Mouse (Mus musculus): ENCODE results near the gene Ikzf3. TPM values are rescaled to one million over a fixed set of nuclear protein-coding genes. Genes with fewer than 3 reads are reported as not detected.
A peak's percentile ranks its signal among the peaks of the same experiment; 100 is the strongest.

The Ikzf3 gene
- polyA plus RNA-seq, 1 experiment from 2014 or later: 0.08 TPM

- H3K9ac ChIP-seq (ENCODE audit: low read length): peak overlapping the region; percentile 72
- no peak overlapping the region for H3K27ac ChIP-seq (ENCODE audit: low read depth, low read length)
- peak overlapping the region; percentile 78 for H3K4me2 ChIP-seq (ENCODE audit: low read depth, low read length, severe bottlenecking)
- peaks cover 20% of the 10 kb centered on the region for H3K4me1 ChIP-seq (replicated peaks; ENCODE audit: control insufficient read depth, insufficient read depth, low read length)
- H3K27me3 ChIP-seq (ENCODE audit: control insufficient read depth, insufficient read depth, low read length): no peaks in the 10 kb centered on the region
- no peaks in the 10 kb centered on the region for H3K9me3 ChIP-seq (ENCODE audit: control insufficient read depth, low read length)
- ATAC-seq (replicated peaks; ENCODE audit: low FRiP score) (peak; percentile 44), DNase-seq (ENCODE audit: low spot score) (peak; percentile 58)
- WGBS: 1% methylated on average over 22 of the region's 22 CpGs
- no peaks in the 10 kb centered on the region; the same call in 1 of the 2 replicates for H3K36me3 ChIP-seq (ENCODE audit: control insufficient read depth, insufficient read depth, low read length)
- H3K4me3 ChIP-seq (ENCODE audit: low read depth, low read length): peak overlapping the region; percentile 62
Measured at GRCm38 (mm10) chr11:98586087-98586891, 40.5 kb upstream of the Ikzf3 start.

DNA sequence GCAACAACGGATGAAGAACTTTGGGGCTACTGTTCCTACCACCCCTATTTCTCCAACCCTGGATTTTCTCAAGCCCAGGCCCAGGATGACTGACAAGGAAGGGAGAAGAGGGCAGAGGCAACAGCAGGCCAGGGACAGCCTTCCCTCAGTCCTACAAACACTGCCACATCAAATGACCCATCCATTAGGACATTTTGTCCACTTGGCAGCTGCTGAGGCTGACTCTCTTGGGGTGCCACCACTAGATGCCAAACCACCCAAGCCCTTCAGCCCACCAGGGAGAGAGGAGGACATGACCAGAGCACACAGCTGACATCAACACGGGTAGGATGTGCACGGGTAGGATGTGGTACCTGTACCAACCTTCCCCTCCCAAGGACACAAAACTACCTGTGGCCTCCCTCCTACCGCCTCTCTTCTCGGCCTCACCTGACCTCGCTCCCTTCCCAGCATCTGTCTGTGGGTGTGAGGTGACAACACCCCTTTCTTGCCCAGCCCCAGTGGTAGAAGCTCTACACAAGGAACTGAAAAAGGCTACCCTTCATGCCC lies 38.9 kb upstream of the Ikzf3 start:
- Histone ChIP-seq H3K9ac (ENCODE audit: low read length) (no peak overlapping the region), H3K4me1 (replicated peaks; ENCODE audit: control insufficient read depth, insufficient read depth, low read length) (peaks cover 20% of the 10 kb centered on the region), H3K36me3 (ENCODE audit: control insufficient read depth, insufficient read depth, low read length) (no peaks in the 10 kb centered on the region; the same call in 1 of the 2 replicates), H3K4me3 (ENCODE audit: low read depth, low read length) (no peak overlapping the region), H3K4me2 (ENCODE audit: low read depth, low read length, severe bottlenecking) (no peak overlapping the region), H3K9me3 (ENCODE audit: control insufficient read depth, low read length) (no peaks in the 10 kb centered on the region), H3K27ac (ENCODE audit: low read depth, low read length) (no peak overlapping the region), H3K27me3 (ENCODE audit: control insufficient read depth, insufficient read depth, low read length) (no peaks in the 10 kb centered on the region)
- no peak for DNase-seq (ENCODE audit: low spot score)
- ATAC-seq (replicated peaks; ENCODE audit: low FRiP score): no peak
- WGBS: 92% methylated on average over 6 of the region's 6 CpGs

DNA sequence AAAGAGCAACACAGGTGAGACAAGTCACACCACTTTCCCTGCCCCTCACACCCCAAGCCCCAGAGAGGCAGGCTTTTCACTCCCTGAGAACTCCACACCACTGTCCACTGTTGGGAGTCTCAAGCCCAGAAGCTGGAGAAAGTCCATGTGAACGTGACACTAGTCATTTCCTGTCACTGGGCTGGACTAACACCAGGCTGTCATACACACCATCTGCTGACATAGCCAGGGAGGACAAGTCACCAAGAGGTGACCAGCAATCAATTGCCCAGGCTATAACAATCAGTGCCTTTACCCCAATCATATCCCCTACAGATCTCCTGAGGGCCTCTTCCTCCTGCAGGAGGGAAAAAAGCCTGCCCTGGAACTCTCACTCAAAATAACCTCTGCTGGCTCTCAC lies 38.3 kb upstream of the Ikzf3 start:
- Histone ChIP-seq H3K9ac (ENCODE audit: low read length) (no peak overlapping the region), H3K4me3 (ENCODE audit: low read depth, low read length) (no peak overlapping the region), H3K4me1 (replicated peaks; ENCODE audit: control insufficient read depth, insufficient read depth, low read length) (peaks cover 20% of the 10 kb centered on the region), H3K36me3 (ENCODE audit: control insufficient read depth, insufficient read depth, low read length) (no peaks in the 10 kb centered on the region; the same call in 1 of the 2 replicates), H3K27me3 (ENCODE audit: control insufficient read depth, insufficient read depth, low read length) (no peaks in the 10 kb centered on the region), H3K9me3 (ENCODE audit: control insufficient read depth, low read length) (no peaks in the 10 kb centered on the region), H3K27ac (ENCODE audit: low read depth, low read length) (no peak overlapping the region), H3K4me2 (ENCODE audit: low read depth, low read length, severe bottlenecking) (no peak overlapping the region)
- DNase-seq (ENCODE audit: low spot score) (no peak), ATAC-seq (replicated peaks; ENCODE audit: low FRiP score) (no peak)
- WGBS: 71% methylated on average over 1 of the region's 1 CpGs

- peaks cover 20% of the 10 kb centered on the region for H3K4me1 ChIP-seq (replicated peaks; ENCODE audit: control insufficient read depth, insufficient read depth, low read length)
- DNase-seq (ENCODE audit: low spot score) (no peak), ATAC-seq (replicated peaks; ENCODE audit: low FRiP score) (no peak)
- H3K4me2 ChIP-seq (ENCODE audit: low read depth, low read length, severe bottlenecking): no peak overlapping the region
- H3K27me3 ChIP-seq (ENCODE audit: control insufficient read depth, insufficient read depth, low read length): no peaks in the 10 kb centered on the region
- no peaks in the 10 kb centered on the region; the same call in 1 of the 2 replicates for H3K36me3 ChIP-seq (ENCODE audit: control insufficient read depth, insufficient read depth, low read length)
- no peak overlapping the region for H3K27ac ChIP-seq (ENCODE audit: low read depth, low read length)
- 37% methylated on average over 3 of the region's 3 CpGs for WGBS
- H3K9ac ChIP-seq (ENCODE audit: low read length): no peak overlapping the region
- no peaks in the 10 kb centered on the region for H3K9me3 ChIP-seq (ENCODE audit: control insufficient read depth, low read length)
- no peak overlapping the region for H3K4me3 ChIP-seq (ENCODE audit: low read depth, low read length)
Measured at GRCm38 (mm10) chr11:98583571-98583970, 37.7 kb upstream of the Ikzf3 start.

- no peaks in the 10 kb centered on the region for H3K9me3 ChIP-seq (ENCODE audit: control insufficient read depth, low read length)
- no peak overlapping the region for H3K9ac ChIP-seq (ENCODE audit: low read length)
- no peak overlapping the region for H3K4me3 ChIP-seq (ENCODE audit: low read depth, low read length)
- no peak for ATAC-seq (replicated peaks; ENCODE audit: low FRiP score)
- H3K27me3 ChIP-seq (ENCODE audit: control insufficient read depth, insufficient read depth, low read length): no peaks in the 10 kb centered on the region
- no peak overlapping the region for H3K27ac ChIP-seq (ENCODE audit: low read depth, low read length)
- 95% methylated on average over 3 of the region's 3 CpGs for WGBS
- H3K36me3 ChIP-seq (ENCODE audit: control insufficient read depth, insufficient read depth, low read length): no peaks in the 10 kb centered on the region; the same call in 1 of the 2 replicates
- H3K4me2 ChIP-seq (ENCODE audit: low read depth, low read length, severe bottlenecking): no peak overlapping the region
- H3K4me1 ChIP-seq (replicated peaks; ENCODE audit: control insufficient read depth, insufficient read depth, low read length): peaks cover 19% of the 10 kb centered on the region
- no peak for DNase-seq (ENCODE audit: low spot score)
Measured at GRCm38 (mm10) chr11:98583265-98583552, 37.4 kb upstream of the Ikzf3 start.

DNA sequence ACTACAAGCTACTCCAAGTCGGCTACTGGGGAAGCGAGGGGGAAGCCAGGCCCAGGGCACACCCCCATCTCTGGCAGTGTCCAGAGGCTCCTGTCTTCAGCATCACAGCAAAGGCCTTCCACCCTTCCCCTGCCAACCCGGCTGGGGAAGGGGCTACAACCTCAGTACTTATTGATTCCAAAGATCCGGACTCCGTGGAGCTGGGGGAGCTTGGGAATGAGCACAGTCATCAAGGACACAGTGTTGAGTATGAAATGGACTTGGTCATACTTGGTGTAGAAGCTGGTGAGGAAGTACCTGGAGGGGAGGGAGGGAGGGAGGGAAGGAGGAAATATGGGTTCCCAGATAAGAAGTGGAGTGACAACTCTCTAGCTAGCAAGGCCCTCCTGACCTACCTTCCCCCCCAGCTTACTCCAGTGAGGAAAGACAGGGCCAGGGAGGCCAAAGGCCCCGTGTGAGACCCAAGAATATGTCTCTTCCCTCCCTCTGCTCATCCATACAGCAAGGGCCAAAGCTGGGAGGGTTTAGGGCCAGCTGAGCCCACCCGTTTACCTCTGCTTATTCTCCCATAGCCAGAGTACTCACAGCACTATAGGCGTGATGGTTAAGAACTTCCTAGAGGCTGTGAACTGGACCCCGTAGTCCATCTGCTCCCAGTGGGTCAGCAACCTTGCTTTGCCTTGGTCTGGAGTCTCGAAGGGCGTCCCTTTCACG lies 36.9 kb upstream of the Ikzf3 start:
- H3K27me3 ChIP-seq (ENCODE audit: control insufficient read depth, insufficient read depth, low read length): no peaks in the 10 kb centered on the region
- H3K4me3 ChIP-seq (ENCODE audit: low read depth, low read length): no peak overlapping the region
- H3K4me1 ChIP-seq (replicated peaks; ENCODE audit: control insufficient read depth, insufficient read depth, low read length): peaks cover 14% of the 10 kb centered on the region
- DNase-seq (ENCODE audit: low spot score) (no peak), ATAC-seq (replicated peaks; ENCODE audit: low FRiP score) (no peak)
- H3K9ac ChIP-seq (ENCODE audit: low read length): no peak overlapping the region
- no peaks in the 10 kb centered on the region for H3K9me3 ChIP-seq (ENCODE audit: control insufficient read depth, low read length)
- no peaks in the 10 kb centered on the region; the same call in 1 of the 2 replicates for H3K36me3 ChIP-seq (ENCODE audit: control insufficient read depth, insufficient read depth, low read length)
- no peak overlapping the region for H3K4me2 ChIP-seq (ENCODE audit: low read depth, low read length, severe bottlenecking)
- H3K27ac ChIP-seq (ENCODE audit: low read depth, low read length): no peak overlapping the region
- 88% methylated on average over 12 of the region's 12 CpGs for WGBS

- Histone ChIP-seq H3K36me3 (ENCODE audit: control insufficient read depth, insufficient read depth, low read length) (no peaks in the 10 kb centered on the region; the same call in 1 of the 2 replicates), H3K4me1 (replicated peaks; ENCODE audit: control insufficient read depth, insufficient read depth, low read length) (peaks cover 11% of the 10 kb centered on the region; the same call in 1 of the 2 replicates), H3K4me3 (ENCODE audit: low read depth, low read length) (no peak overlapping the region), H3K9me3 (ENCODE audit: control insufficient read depth, low read length) (no peaks in the 10 kb centered on the region), H3K27ac (ENCODE audit: low read depth, low read length) (no peak overlapping the region), H3K27me3 (ENCODE audit: control insufficient read depth, insufficient read depth, low read length) (no peaks in the 10 kb centered on the region), H3K4me2 (ENCODE audit: low read depth, low read length, severe bottlenecking) (no peak overlapping the region), H3K9ac (ENCODE audit: low read length) (no peak overlapping the region)
- ATAC-seq (replicated peaks; ENCODE audit: low FRiP score) (no peak), DNase-seq (ENCODE audit: low spot score) (no peak)
- WGBS: 78% methylated on average over 8 of the region's 8 CpGs
Measured at GRCm38 (mm10) chr11:98582030-98582388, 36.2 kb upstream of the Ikzf3 start.

GRCm38 (mm10) chr11:98581286-98582029 lies 35.6 kb upstream of the Ikzf3 start:
- WGBS: 72% methylated on average over 17 of the region's 17 CpGs
- no peak for ATAC-seq (replicated peaks; ENCODE audit: low FRiP score)
- H3K36me3 ChIP-seq (ENCODE audit: control insufficient read depth, insufficient read depth, low read length): no peaks in the 10 kb centered on the region; the same call in 1 of the 2 replicates

More at GRCm38 (mm10) chr11:98581286-98582029, 35.6 kb upstream of the Ikzf3 start:
- Histone ChIP-seq H3K4me3 (ENCODE audit: low read depth, low read length) (no peak overlapping the region), H3K4me1 (replicated peaks; ENCODE audit: control insufficient read depth, insufficient read depth, low read length) (peaks cover 11% of the 10 kb centered on the region; the same call in 1 of the 2 replicates), H3K9ac (ENCODE audit: low read length) (no peak overlapping the region), H3K27ac (ENCODE audit: low read depth, low read length) (no peak overlapping the region), H3K4me2 (ENCODE audit: low read depth, low read length, severe bottlenecking) (no peak overlapping the region), H3K27me3 (ENCODE audit: control insufficient read depth, insufficient read depth, low read length) (no peaks in the 10 kb centered on the region), H3K9me3 (ENCODE audit: control insufficient read depth, low read length) (no peaks in the 10 kb centered on the region)
- DNase-seq (ENCODE audit: low spot score): no peak

Data from forebrain, embryonic 11.5 days (tissue).